Mouse (Mus musculus) MEL (cell line): ENCODE results near the gene Slc2a3. TPM values are rescaled to one million over a fixed set of nuclear protein-coding genes. Genes with fewer than 3 reads are reported as not detected.
"Not testable (repeated sequence)": the region's sequence is repeated elsewhere in the genome, so short reads cannot be mapped to it uniquely, and the experiment has no call there.

ENCODE experiments used
- DNase-seq: peaks from one replicate; pipeline ENCODE4 v3.0.0; 2011; ENCODE audit warnings: low read depth, low spot score
- H3K27ac ChIP-seq: 2 replicates; pipeline ENCODE4 v1.5.1; 2012; ENCODE audit warnings: low read depth, mild to moderate bottlenecking, control low read depth, low read length, moderate library complexity; ENCODE audit not compliant: control insufficient read depth
- H3K27me3 ChIP-seq, 2 experiments: fragments of 150-350 bp in 1 of 2; sonication (generic) in 1 of 2; 2 replicates each; pipeline ENCODE4 v1.6.1; 2012; ENCODE audit warnings: low read length in 2 of 2, mild to moderate bottlenecking in 2 of 2, improper control_type of control experiment in 1 of 2, moderate library complexity in 1 of 2; ENCODE audit not compliant: insufficient read depth in 2 of 2, control insufficient read depth in 1 of 2
- H3K36me3 ChIP-seq, 2 experiments: 2 replicates each; pipeline ENCODE4 v1.6.1; 2012 to 2014; ENCODE audit warnings: low read length in 2 of 2, improper control_type of control experiment in 1 of 2, inconsistent platforms in 1 of 2, mild to moderate bottlenecking in 1 of 2; ENCODE audit not compliant: insufficient read depth in 2 of 2, control insufficient read depth in 1 of 2
- H3K4me1 ChIP-seq, 2 experiments: fragments of 150-350 bp in 1 of 2; sonication (generic) in 1 of 2; 2 replicates each; pipeline ENCODE4 v1.6.1; 2012; ENCODE audit warnings: low read length in 2 of 2, improper control_type of control experiment in 1 of 2, mild to moderate bottlenecking in 1 of 2; ENCODE audit not compliant: insufficient read depth in 2 of 2, control insufficient read depth in 1 of 2
- H3K4me3 ChIP-seq, 2 experiments: fragments of 150-350 bp in 1 of 2; sonication (generic) in 1 of 2; 2 replicates each; pipeline ENCODE4 v1.5.1; 2012; ENCODE audit warnings: low read depth in 2 of 2, low read length in 2 of 2, mild to moderate bottlenecking in 2 of 2, moderate library complexity in 2 of 2, control low read depth in 1 of 2, improper control_type of control experiment in 1 of 2; ENCODE audit not compliant: control insufficient read depth in 1 of 2, insufficient read depth in 1 of 2
- H3K79me2 ChIP-seq: 2 replicates; pipeline ENCODE4 v1.6.1; 2012; ENCODE audit warnings: mild to moderate bottlenecking, low read length, moderate library complexity; ENCODE audit not compliant: control insufficient read depth, poor library complexity, insufficient read depth
- H3K9ac ChIP-seq: 2 replicates; pipeline ENCODE4 v1.6.1; 2012; ENCODE audit warnings: low read depth, mild to moderate bottlenecking, control low read depth, low read length, moderate library complexity; ENCODE audit not compliant: control insufficient read depth, poor library complexity, severe bottlenecking
- H3K9me3 ChIP-seq: fragments of 150-350 bp; sonication (generic); replicated peaks from 2 replicates; pipeline ENCODE4 v1.6.1; 2012; ENCODE audit warnings: mild to moderate bottlenecking, low read length, improper control_type of control experiment, moderate library complexity; ENCODE audit not compliant: insufficient read depth
- BHLHE40 ChIP-seq: IDR thresholded peaks from 2 replicates; pipeline ENCODE4 v1.6.1; 2012; ENCODE audit warnings: low read depth, mild to moderate bottlenecking, inconsistent platforms, low read length, improper control_type of control experiment, borderline replicate concordance
- CHD2 ChIP-seq: IDR thresholded peaks from 2 replicates; pipeline ENCODE4 v1.6.1; 2011; ENCODE audit warnings: low read length, improper control_type of control experiment
- CTCF ChIP-seq, 3 experiments: IDR thresholded peaks in 2 of 3; conservative IDR thresholded peaks in 1 of 3; 2 replicates each; pipeline ENCODE4 v1.5.1; 2011 to 2012; ENCODE audit warnings: low read length in 3 of 3, low read depth in 2 of 3, mild to moderate bottlenecking in 2 of 3, improper control_type of control experiment in 1 of 3, inconsistent platforms in 1 of 3, mixed read lengths in 1 of 3, moderate library complexity in 1 of 3; ENCODE audit not compliant: control insufficient read depth in 1 of 3, insufficient read depth in 1 of 3, poor library complexity in 1 of 3, severe bottlenecking in 1 of 3
- E2F4 ChIP-seq: IDR thresholded peaks from 2 replicates; pipeline ENCODE4 v1.6.1; 2011; ENCODE audit warnings: low read depth, low read length, improper control_type of control experiment, borderline replicate concordance
- EP300 ChIP-seq, 2 experiments: IDR thresholded peaks; 2 replicates each; pipeline ENCODE4 v1.6.1; 2011; ENCODE audit warnings: improper control_type of control experiment in 2 of 2, low read length in 2 of 2, low read depth in 1 of 2, mild to moderate bottlenecking in 1 of 2
- ETS1 ChIP-seq: IDR thresholded peaks from 2 replicates; pipeline ENCODE4 v1.6.1; 2012; ENCODE audit warnings: low read depth, mild to moderate bottlenecking, inconsistent platforms, low read length, improper control_type of control experiment, moderate library complexity
- GATA1 ChIP-seq: IDR thresholded peaks from 2 replicates; pipeline ENCODE4 v1.6.1; 2011; ENCODE audit warnings: low read depth, low read length, improper control_type of control experiment
- HCFC1 ChIP-seq: IDR thresholded peaks from 2 replicates; pipeline ENCODE4 v1.6.1; 2012; ENCODE audit warnings: low read depth, mild to moderate bottlenecking, inconsistent platforms, low read length, improper control_type of control experiment, moderate library complexity
- MAX ChIP-seq: IDR thresholded peaks from 2 replicates; pipeline ENCODE4 v1.6.1; 2011; ENCODE audit warnings: low read length, improper control_type of control experiment
- MXI1 ChIP-seq: IDR thresholded peaks from 2 replicates; pipeline ENCODE4 v1.6.1; 2011; ENCODE audit warnings: mild to moderate bottlenecking, low read depth, low read length, improper control_type of control experiment
- MYC ChIP-seq: IDR thresholded peaks from 2 replicates; pipeline ENCODE4 v1.6.1; 2011; ENCODE audit warnings: low read depth, mild to moderate bottlenecking, low read length, improper control_type of control experiment, moderate library complexity
- NELFE ChIP-seq: IDR thresholded peaks from 2 replicates; pipeline ENCODE4 v1.6.1; 2011; ENCODE audit warnings: low read depth, low read length, improper control_type of control experiment
- NRF1 ChIP-seq: IDR thresholded peaks from 2 replicates; pipeline ENCODE4 v1.6.1; 2014; ENCODE audit warnings: low read depth, mild to moderate bottlenecking, inconsistent platforms, low read length, improper control_type of control experiment, moderate library complexity; ENCODE audit not compliant: poor library complexity, insufficient read depth, severe bottlenecking
- POLR2AphosphoS5 ChIP-seq: IDR thresholded peaks from 2 replicates; pipeline ENCODE4 v1.6.1; 2012; ENCODE audit warnings: low read depth, borderline replicate concordance, mild to moderate bottlenecking, inconsistent platforms, low read length, moderate library complexity, mixed read lengths
- RAD21 ChIP-seq: IDR thresholded peaks from 2 replicates; pipeline ENCODE4 v1.6.1; 2011; ENCODE audit warnings: mild to moderate bottlenecking, low read depth, low read length, improper control_type of control experiment
- RCOR1 ChIP-seq: IDR thresholded peaks from 2 replicates; pipeline ENCODE4 v1.6.1; 2012; ENCODE audit warnings: low read depth, mild to moderate bottlenecking, inconsistent platforms, low read length, improper control_type of control experiment
- SIN3A ChIP-seq: IDR thresholded peaks from 2 replicates; pipeline ENCODE4 v1.6.1; 2012; ENCODE audit warnings: low read length, improper control_type of control experiment, inconsistent platforms
- SMC3 ChIP-seq: IDR thresholded peaks from 2 replicates; pipeline ENCODE4 v1.6.1; 2011; ENCODE audit warnings: low read depth, low read length, improper control_type of control experiment
- TBP ChIP-seq: IDR thresholded peaks from 2 replicates; pipeline ENCODE4 v1.8.0; 2011; ENCODE audit warnings: low read depth, low read length, improper control_type of control experiment
- TCF12 ChIP-seq: IDR thresholded peaks from 2 replicates; pipeline ENCODE4 v1.6.1; 2014; ENCODE audit warnings: low read depth, mild to moderate bottlenecking, inconsistent platforms, low read length, improper control_type of control experiment, moderate library complexity
- USF1 ChIP-seq: IDR thresholded peaks from 2 replicates; pipeline ENCODE4 v1.6.1; 2014; ENCODE audit warnings: low read depth, mild to moderate bottlenecking, inconsistent platforms, low read length, improper control_type of control experiment, moderate library complexity
- ZC3H11A ChIP-seq: IDR thresholded peaks from 2 replicates; pipeline ENCODE4 v1.6.1; 2012; ENCODE audit warnings: low read depth, mild to moderate bottlenecking, inconsistent platforms, low read length, improper control_type of control experiment
- polyA plus RNA-seq, 2 experiments: library from polyadenylated mRNA; stranded (reverse) in 1 of 2; unstranded in 1 of 2; fragments of >175 nt in 1 of 2; fragments of >200 nt in 1 of 2; gene quantifications; 2 replicates each; pipeline versions ENCODE4 v1.2.1 to v1.2.4; 2012; ENCODE audit warnings: low replicate concordance in 2 of 2, low read depth in 1 of 2; ENCODE audit not compliant: insufficient read length in 2 of 2, insufficient read depth in 1 of 2, missing spikeins in 1 of 2
- total RNA-seq: library from RNA; depleted of rRNA; stranded (reverse); fragments of 300-350 nt; gene quantifications from 2 replicates; pipeline ENCODE4 v1.2.3, GENCODE M21; 2012

Slc2a3 gene
- total and polyA plus RNA-seq, 3 experiments = 78.4 to 93.4 TPM; not detected in 1

GRCm38 (mm10) chr6:122739952-122740351 is 61.5 kb downstream of the Slc2a3 start:
- peak; percentile 79 for DNase-seq
- TF ChIP-seq EP300 (IDR thresholded peaks at IDR 0.05; ENCODE audit: low read depth in 1 of 2, low read length in 2 of 2) (no peak), ZC3H11A (peak; percentile 33), CHD2 (no peak), RCOR1 (no peak), RAD21 (peak; percentile 61), SIN3A (peak; percentile 75), HCFC1 (no peak), SMC3 (peak; percentile 70), ETS1 (no peak), TCF12 (no peak), GATA1 (no peak), BHLHE40 (peak; percentile 96), E2F4 (no peak), POLR2AphosphoS5 (no peak), MXI1 (peak; percentile 91), NELFE (no peak), MYC (peak; percentile 98), MAX (peak; percentile 95), USF1 (peak; percentile 74; the same call in 1 of the 2 replicates), CTCF (IDR thresholded peaks at IDR 0.05 in 2 of 3, conservative IDR thresholded peaks at IDR 0.05 in 1 of 3; ENCODE audit: control insufficient read depth in 1 of 3, insufficient read depth in 1 of 3, low read depth in 2 of 3, low read length in 3 of 3, poor library complexity in 1 of 3, severe bottlenecking in 1 of 3) (peak; percentile 82 to 87 (median 84)), NRF1 (no peak)
- Histone ChIP-seq H3K79me2 (peaks cover 19% of the 10 kb centered on the region), H3K27ac (no peak overlapping the region), H3K4me3 (peak overlapping the region; percentile 15 to 47; a peak in 3 of 4 replicates), H3K4me1 (peaks cover 2 to 23% of the 10 kb centered on the region in 2 experiments; a peak in 2 of 4 replicates), H3K9ac (peak overlapping the region; percentile 32), H3K9me3 (no peaks in the 10 kb centered on the region), H3K27me3 (no peaks in the 10 kb centered on the region), H3K36me3 (peaks cover 10 to 17% of the 10 kb centered on the region in 2 experiments)

GRCm38 (mm10) chr6:122719942-122720341 is 81.5 kb downstream of the Slc2a3 start:
- no peaks in the 10 kb centered on the region for H3K9me3 ChIP-seq
- peak; percentile 63 for TF ChIP-seq RAD21
- no peak for TF ChIP-seq TBP
- peak; percentile 79 to 93 (median 86) for TF ChIP-seq CTCF (IDR thresholded peaks at IDR 0.05 in 2 of 3, conservative IDR thresholded peaks at IDR 0.05 in 1 of 3; ENCODE audit: control insufficient read depth in 1 of 3, insufficient read depth in 1 of 3, low read depth in 2 of 3, low read length in 3 of 3, poor library complexity in 1 of 3, severe bottlenecking in 1 of 3)
- peak; percentile 56 for TF ChIP-seq SMC3
- no peaks in the 10 kb centered on the region; a peak in 1 of 4 replicates for H3K36me3 ChIP-seq
- H3K79me2 ChIP-seq = no peaks in the 10 kb centered on the region
- DNase-seq = peak; percentile 77
- no peak overlapping the region for H3K4me3 ChIP-seq
- no peak overlapping the region for H3K9ac ChIP-seq
- peaks cover 0 to 7% of the 10 kb centered on the region in 2 experiments; a peak in 2 of 4 replicates for H3K4me1 ChIP-seq
- H3K27ac ChIP-seq = no peak overlapping the region
- H3K27me3 ChIP-seq = no peaks in the 10 kb centered on the region

GRCm38 (mm10) chr6:122718224-122718623 is 83.2 kb downstream of the Slc2a3 start:
- H3K9me3 ChIP-seq, H3K4me1 ChIP-seq, H3K9ac ChIP-seq, H3K27ac ChIP-seq, DNase-seq, H3K79me2 ChIP-seq, H3K4me3 ChIP-seq, H3K36me3 ChIP-seq, H3K27me3 ChIP-seq: not testable (repeated sequence)
